Mouse (Mus musculus) telencephalon, adult 2 months (tissue): ENCODE data around the gene Cyp17a1.
A peak's percentile ranks its signal among the peaks of the same experiment; 100 is the strongest.

Source experiments
- DNase-seq: peaks from one replicate; pipeline ENCODE4 v3.0.0-alpha.2; 2011; ENCODE audit warnings: low read depth, low spot score

Cyp17a1 gene

DNA sequence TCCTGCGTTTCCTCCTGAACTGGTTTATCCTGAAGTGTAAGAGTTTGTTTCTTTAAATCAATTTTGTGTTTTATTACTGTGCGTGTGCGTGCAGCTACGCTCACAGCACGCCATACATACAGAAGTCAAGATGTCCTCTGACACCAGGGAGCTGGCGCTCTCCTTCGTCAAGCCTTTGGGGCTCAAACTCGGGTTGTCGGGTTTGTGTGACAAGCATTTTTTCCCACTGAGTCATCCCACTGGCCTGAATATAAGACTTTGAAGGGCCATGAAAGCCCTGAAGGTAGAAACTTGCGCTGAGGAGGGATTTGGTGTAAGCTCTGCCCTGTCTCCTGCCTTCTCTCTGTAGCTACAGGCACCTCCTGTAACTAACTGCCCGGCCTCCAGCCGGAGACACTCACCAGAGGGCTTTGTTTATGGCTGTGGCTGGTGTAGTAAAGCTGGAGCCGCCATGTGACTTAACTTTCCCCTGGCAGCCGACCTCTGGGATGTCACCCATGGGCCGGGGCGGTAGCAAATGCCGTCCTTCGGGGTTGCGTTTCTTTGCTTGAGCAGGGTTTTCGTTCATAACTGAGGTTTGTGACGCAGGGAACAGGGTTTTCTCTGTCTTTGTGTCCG, 30.7 kb downstream of the Cyp17a1 start:
- no peak for DNase-seq

DNA sequence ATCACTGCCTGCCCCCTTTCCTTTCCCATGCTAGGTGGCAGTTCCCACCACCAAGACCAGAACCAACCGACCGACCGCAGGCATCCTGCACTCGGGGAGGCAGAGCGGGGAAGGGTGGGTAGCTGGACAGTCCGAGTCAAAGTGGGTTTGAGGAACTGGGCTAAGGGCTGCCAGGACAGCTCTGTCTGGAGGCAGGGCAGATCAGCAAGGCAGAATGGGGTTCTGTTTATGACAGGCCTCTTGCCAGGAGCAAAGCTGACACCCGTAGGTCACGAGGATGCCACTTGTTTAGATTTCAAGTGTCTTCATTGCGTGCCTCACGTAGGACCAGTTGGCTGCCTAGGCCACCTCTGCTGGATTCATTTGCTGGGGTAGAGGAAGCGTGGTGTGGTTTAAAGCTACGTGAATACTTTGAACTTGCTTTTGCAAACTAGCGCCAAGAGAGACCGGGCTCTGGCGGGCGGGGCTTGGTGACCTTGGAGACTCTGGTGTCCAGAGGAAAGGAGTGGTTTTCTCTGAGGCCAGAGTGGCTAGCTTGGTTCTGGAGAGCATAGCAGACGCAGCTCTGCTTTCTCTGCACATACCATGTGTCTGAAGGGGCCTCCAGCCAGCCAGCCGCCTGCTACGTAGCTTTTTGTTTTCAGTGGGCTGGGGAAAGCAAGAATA, 31.4 kb downstream of the Cyp17a1 start:
- DNase-seq, result no peak

DNA sequence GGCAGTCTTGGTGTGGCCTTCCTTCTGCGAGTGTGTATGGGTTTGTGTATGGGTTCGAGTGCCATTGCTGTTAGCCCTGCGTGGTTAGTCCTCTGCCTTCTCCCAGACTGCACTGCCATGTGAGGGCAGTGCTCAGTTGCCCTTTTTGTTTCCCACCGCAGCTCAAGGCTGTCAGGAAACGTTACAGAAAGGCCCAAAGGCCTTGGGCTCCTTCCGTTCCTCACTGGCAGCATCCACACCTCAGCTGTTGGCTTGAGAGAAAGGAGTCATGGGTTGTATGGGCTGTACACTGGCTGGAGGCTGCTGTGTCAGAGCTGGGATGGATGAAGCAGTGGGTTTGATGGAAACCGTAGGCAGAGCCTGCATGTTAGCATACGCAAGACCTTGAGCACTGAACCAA, 32.2 kb downstream of the Cyp17a1 start:
- DNase-seq, result no peak

DNA sequence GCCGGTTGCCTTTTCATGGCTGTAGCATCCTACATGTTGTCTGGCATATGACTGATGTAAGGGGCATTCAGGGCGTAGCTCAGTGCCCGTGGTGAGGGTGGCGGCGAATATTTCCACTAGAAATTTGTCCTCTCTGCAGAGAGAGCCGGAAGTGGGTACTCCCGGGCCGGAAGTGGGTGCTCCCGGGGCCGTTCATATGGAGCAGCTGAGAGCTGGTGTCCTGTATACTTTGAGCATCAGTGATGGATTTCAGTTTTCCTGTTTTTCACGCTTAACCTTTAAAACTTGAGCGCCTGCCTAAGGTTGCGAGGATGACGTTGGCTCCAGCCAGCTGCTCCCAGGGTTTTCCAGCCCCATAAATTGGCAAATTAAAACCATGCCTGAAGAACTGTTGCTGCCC, 33.5 kb downstream of the Cyp17a1 start:
- no peak for DNase-seq

DNA sequence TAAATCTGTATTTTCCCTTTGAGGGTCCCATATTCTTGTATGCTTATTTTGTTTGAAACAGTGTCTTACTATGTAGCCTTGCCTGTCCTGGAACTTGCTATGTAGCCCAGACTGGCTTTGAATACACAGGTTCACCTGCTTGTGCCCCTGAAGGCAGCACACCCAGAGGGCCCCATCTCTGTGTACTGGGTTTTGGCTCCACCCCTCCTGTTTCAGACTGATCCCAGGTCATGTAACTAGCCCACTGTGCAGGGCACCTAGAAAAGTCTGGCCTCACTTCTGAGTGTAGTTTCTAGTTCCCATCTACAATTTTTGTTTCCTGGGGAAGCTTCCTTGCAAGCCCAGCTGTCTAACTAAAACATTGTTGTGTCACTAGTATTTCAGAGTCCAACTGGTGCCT, 33.9 kb downstream of the Cyp17a1 start:
- DNase-seq, result no peak

DNA sequence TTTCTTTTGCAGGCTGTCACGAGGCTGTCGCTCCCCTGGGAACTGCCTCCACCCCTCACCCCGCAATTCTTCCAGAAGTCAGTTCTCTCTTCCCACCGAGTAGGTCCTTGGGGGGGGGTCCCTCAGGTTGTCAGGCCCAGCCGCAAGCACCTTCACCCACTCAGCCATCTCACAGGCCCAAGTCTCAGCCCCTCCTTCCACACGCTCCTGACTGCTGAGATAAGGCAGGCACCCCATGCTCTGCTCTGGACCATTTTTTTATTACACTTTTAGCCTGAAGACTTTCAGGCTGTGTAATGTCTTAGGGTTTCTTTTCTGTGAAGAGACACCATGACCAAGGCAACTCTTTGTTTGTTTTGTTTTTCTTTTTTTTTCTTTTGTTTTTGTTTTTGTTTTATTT, 35.4 kb downstream of the Cyp17a1 start:
- no peak for DNase-seq

DNA sequence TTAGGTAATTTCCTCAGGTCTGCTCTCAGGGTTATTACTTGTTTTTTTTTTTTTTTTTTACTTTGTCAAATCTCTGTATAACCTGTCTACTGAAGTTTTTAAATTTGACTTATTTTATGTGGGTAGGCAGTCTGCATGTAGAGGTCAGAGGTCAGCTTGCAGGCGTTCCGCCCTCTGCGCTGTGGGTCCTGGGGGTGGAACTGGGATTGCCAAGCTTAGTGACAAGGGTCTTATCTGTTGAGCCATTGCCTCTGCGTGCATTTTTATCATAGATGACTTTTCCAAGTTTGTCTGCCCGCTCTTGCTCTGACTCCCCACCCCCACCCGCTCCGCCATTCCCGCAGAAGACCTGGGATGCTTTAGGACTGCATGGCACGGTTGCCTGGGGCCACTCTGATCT, 37.2 kb downstream of the Cyp17a1 start:
- no peak for DNase-seq

DNA sequence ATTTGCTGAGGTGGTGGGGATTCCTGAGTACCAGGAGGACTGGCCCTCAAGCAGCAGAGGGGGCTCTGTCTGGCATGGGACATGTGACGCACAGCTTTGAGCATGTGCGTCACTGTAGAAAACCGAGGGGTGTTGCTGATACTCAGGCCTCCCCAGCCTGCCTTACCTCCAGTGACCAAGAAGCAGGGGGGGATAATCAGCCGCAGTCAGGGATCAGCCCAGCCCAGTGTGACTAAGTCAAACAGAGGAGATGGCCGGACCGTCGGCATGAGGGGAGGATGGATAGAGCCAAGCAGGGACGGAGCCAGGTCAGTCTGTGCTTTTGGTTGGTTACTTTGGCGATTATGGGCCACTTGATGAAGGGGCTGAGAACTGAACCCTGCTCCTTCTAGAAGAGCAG, 41.3 kb downstream of the Cyp17a1 start:
- DNase-seq, result no peak

DNA sequence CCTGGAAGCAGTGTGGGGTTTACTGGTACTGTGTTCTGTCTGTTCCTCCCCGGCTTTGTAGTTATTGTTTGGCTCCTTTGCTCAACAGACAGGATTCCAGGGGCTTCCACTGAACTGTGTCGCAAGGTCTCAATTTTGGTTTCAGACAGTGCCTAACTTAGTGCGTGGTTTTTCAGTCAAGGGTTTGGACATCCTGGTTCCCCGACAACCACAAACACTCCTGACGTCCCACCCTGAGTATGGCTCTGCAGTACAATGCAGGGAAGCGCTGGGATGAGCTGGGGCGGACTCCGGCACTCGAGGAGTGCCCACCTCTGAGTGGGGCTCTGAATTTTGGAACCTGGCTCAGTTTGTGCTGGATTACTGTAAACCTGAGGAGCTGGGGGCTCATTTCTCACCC, 43.2 kb downstream of the Cyp17a1 start:
- no peak for DNase-seq

DNA sequence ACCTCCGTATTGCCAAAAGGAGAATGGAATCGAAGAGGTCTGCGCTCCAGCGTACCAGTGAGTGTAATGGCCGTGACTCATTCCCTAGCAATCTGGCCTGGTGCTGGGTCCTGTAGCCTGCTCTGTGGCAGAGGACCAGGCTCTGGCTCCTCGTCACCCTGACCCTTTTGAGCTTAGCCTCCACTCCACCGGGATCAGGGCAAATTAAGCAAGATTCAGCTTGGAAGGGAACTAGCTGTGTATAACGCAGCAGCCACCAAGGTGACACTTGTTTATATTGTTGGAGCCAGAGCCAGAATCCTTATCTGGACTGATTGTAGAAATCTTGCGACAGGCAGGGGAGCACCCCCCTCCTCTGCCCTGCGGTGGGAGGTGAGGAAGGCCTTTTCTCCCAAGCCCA, 44.6 kb downstream of the Cyp17a1 start:
- no peak for DNase-seq

DNA sequence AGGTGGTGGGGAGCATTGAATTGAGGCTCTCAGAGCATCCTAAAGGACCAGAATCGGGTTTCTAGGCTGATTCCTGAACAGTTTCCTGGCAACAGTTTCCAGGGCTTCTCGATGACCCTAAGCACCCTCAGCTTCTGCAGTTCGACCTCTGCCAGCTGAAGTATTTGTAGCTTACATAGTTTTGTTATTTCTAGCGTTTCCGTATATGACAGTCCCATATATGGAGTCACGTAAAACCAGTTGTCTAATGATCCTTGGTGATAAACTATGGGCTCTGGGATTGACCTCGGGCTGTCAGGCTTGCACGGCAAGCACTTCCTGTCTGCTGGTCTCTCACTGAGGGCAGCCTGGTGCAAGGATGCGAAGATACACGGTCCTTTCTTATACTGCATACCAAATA, 47.5 kb downstream of the Cyp17a1 start:
- no peak for DNase-seq

DNA sequence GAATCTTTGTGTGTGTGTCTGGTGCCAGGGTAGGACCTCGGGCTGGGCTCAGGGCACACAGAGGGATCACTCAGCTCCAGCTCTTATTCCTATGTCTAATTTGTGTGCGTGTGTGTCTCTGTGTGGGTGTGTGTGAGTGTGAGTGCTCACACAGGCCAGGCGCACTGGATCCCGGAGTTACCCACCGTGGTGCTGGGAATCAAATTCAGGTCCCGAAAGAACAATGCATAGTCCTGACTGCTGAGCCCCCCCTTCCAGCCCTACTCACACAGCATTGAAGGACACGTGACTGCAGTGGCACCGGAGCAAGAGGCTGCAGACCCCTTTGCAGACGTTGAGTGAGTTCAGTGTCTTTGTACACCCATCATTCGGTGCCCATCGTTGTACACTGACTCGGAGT, 48.0 kb downstream of the Cyp17a1 start:
- no peak for DNase-seq

DNA sequence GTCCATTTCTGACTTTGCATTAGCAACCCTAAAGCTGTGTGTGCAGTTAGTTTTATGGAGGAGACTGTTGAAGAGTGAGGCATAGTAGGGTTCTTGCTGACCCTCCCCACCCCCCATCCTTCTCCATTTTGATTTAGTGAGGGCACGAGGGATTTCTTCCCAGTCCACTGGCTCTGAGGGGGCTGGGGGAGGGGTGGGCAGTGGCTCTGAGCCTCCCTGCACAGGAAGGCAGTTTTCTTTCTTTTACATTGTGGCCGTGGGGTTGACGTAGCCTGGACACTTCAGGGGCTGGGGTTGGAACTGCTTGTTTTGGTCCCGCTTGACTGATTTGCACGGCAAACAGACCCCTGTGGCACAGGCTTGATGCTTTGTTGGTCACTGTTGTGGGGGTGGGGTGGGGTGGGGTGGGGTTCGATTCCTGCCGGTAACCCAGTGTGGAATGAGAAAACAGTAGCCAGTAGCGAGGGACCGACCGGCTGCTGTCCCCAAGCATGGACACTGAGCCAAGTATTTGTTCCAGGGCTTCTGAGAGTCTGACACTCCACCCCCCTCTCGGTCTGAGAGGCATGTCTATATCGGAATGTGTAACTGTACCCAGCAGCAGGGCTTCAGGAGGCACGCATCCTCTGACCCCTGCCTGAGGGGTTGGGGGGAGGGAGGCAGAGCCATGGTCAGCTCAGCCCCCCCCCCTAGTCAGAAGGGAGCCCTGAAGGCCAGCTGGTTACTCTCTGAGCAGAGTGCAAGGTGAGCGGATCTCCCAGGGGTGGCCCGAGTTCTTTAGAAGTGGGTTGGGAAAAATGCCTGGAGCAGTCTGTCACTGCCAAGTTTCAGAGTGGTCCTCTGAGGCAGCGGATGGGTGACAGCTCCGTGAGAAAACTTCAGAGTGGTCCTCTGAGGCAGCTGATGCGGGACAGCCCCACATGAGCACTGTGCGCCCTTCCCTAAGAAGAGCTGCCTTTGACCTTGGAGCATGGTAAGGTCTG, 48.9 kb downstream of the Cyp17a1 start:
- no peak for DNase-seq

DNA sequence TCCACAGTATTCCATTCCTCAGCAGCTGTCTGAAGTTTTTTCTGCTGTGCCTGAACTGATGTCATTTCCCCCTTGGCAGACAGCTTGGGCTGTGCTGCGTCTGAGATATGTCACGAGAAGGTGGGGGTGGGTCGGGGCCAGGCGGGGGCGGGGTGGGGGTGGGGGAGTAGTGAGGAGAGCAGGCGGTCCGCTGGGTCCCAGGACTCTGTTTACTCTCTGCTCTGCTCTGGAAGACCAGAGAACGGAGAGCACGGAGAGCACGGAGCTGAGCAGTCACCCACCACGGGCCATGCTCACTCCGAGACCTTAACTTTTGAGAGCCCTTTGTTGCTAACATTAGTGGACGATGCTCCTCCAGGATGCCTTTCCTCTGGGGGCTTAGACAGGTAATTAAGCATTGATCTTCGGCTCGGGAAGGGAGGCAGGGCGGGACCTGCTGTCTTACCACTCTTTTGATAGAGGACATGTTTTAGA, 49.7 kb downstream of the Cyp17a1 start:
- DNase-seq, result no peak

DNA sequence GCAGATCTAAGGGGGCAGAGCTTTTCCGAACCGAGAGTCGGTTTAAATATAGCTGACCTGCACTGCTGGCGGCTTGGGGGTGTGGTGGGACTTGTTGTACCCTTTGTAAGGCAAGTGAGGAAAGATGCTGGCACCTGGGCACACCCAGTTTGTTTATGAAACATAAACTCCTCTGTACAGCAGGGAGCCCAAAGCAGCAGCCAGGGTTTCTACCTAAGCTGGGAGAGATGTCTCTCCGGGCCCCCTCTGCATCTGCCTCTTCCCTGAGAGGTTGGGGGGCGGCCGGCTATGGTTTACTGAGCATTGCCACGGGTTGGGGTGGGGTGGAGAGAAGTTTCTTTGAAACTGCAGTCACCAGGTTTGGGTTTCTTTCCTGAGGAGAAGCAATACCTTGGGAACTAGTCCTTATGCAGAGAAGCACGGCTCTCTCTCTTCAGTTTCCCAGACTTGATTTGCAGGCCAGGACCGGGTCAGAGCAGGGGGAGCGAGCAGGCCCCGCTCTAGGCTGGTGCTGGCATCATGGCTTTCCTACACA, 50.2 kb downstream of the Cyp17a1 start:
- DNase-seq, result no peak

DNA sequence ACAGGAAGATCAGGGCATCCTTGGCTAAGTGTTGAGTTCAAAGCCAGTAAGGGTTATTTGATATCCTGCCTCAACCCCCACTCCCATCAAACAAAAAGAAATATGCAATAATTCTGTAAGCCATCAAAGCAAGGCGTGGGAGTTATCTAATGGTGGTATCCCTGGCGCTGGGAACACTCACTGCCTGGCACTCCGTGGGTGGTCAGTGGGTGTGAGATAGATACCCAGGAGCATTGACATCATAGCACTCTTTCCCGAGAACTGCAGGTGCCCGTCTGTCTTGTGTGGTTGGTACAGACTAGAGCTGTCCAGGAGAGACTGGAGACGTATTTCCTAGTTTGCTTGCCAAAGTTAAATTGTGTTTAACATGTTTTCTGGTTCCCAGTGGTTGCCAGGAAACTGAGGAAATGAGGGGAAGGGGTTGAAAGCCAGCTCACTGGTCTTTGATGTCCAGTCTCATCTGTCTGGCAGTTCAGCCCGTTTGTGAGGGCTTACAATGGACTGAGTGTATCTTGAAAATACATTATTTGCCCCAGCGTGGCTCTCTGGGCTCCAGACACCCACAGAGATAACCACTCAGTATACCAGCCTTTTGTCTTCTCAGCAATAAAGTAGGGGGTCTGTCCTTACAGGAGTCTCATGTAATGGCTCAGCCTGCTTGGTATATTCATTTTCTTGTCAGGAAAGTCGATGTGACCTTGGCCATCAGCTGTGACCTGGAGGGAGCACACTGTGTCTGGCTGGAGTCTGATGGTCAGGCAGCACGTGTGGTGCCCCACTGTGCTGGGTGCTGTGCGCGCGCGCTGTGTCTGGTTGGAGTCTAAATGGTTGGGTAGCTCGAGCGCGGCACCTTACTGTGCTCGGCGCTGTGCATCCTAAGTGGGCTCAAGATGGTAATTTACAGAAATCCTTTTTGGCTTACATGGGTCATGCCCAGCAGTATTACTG, 51.5 kb downstream of the Cyp17a1 start:
- DNase-seq, result no peak

DNA sequence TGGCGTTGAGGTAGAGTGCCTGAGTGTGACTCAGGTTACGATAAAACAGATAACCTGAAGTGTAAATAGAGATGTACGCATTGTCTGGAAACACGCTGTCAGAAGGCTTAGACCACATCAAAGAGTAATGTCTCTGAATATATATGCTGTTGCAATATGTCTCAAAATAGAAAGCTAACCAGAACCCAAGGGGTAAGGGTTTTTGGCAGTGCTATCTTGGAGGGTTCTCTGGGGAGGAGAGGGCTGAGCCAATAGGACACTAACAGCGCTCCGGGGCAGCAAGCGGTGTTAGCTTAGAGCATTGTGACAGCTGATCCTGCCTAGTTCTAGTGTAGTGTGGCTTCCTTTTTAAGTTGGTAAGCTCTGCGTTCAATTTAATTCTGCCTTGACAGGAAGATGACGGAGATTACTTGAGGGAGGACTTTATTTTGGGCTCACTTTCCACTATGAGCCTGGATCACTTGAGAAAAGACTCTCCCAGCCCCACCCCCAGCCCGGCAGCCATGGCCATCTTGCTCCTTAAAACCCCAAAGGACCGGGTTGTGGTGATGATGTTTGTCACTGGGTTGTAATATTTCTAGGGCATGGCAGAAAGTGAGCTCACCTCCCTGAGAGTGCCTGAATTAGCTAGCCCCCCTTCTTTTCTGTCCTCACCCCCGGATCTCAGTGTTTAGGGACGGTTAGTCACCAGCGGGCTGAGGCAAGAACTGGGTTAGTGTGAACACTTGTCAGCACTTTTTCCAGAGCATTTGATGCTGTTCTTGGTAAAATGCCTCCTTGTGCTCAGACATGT, 52.8 kb downstream of the Cyp17a1 start:
- peak; percentile 79 for DNase-seq

DNA sequence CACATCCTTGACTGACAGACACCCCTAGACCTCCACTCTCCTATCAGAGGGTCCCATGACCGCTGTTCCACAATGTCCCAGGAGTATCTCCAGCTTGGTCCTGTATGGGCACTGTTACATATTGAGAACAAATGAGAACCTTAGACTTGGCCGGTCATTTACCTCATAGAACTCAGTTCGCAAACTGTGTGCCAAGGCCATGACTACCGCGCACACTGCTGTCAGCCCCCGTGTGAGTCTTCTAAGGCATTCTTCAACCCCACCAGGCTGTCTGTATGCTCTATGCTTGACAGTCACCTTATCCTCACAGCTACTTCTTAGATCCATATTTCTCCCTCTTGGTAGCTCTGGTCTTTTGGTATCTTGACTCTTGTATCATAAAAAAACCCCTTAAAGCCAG, 53.5 kb downstream of the Cyp17a1 start:
- no peak for DNase-seq

DNA sequence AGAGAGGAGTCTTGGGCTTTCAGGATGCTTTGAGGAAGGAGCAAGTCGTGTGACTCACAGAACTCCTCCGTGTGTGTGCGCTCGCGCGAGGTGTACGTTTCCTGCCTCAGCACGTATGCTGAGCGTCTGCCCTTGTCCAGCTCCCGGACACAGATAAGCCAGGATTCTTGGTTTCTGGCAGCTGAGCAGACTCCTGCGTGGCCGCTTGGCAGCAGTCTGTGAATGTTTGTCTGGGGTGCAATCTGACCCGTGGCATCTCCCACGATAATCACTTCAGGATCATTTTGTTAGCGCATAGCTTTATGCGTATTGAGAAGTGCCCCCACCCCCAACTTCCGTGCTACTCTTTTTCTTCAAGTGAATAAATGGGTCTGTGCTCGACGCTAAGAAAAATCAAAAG, 54.0 kb downstream of the Cyp17a1 start:
- no peak for DNase-seq

DNA sequence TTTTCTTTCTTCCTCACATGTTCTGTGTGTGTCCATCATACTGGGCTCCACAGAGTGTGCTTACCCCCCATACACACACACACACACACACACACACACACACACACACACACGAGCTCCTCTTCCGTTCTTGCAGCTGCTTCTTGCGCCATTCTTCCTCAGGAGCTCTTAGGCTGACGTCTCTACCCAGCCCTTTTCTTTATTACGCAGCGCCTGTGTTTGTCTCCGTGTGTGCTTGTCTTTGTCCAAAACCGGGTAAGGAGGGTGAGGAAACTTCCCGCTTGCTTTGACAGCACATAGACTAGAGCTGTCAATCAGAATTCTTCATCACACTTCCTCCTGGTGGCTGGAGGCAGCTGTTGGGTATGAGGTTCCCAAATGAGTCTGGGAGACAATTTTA, 54.6 kb downstream of the Cyp17a1 start:
- DNase-seq, result no peak
